Mouse (Mus musculus) central nervous system, embryonic 11.5 days (tissue): Measurements from ENCODE around the gene Bbs4. TPM values are rescaled to one million over a fixed set of nuclear protein-coding genes. Genes with fewer than 3 reads are reported as not detected.

ENCODE experiments used
- polyA plus RNA-seq: library from polyadenylated mRNA; depleted of rRNA; stranded (reverse); fragments of >200 nt; gene quantifications from 2 replicates; pipeline ENCODE4 v1.2.3, GENCODE M21; 2012; rRNA removed

Gene Bbs4
- polyA plus RNA-seq = 11.6 and 16.9 TPM in 2 replicates

GRCm38 (mm10) chr9:59353253-59353639 lies at the start of gene Bbs4:
TSS of gene Bbs4 (minus strand) at chr9:59353508.

GRCm38 (mm10) chr9:59290957-59291687 lies 62.2 kb downstream of the Bbs4 start, which contains the start of gene Adpgk:
TSS of gene Adpgk (plus strand) at chr9:59291558.

Other genes starting within 250 kb of the Bbs4 start
- gene Adpgk, start 62.0 kb downstream of the Bbs4 start, polyA plus RNA-seq = 26.7 and 33.1 TPM in 2 replicates
- gene Arih1, start 133.1 kb upstream of the Bbs4 start, polyA plus RNA-seq = 72.2 and 125 TPM in 2 replicates
- gene Hexa, start 186.0 kb upstream of the Bbs4 start, polyA plus RNA-seq = 24.9 and 35.8 TPM in 2 replicates
- 0.07 TPM in 1 of 2 replicates, not detected in the other for gene Tmem202, start 186.3 kb upstream of the Bbs4 start, polyA plus RNA-seq
- gene Celf6, start 224.4 kb upstream of the Bbs4 start, polyA plus RNA-seq = 4.0 and 5.4 TPM in 2 replicates